Mouse (Mus musculus): ENCODE measurements around the gene Kcnk2.

Kcnk2 gene

DNA sequence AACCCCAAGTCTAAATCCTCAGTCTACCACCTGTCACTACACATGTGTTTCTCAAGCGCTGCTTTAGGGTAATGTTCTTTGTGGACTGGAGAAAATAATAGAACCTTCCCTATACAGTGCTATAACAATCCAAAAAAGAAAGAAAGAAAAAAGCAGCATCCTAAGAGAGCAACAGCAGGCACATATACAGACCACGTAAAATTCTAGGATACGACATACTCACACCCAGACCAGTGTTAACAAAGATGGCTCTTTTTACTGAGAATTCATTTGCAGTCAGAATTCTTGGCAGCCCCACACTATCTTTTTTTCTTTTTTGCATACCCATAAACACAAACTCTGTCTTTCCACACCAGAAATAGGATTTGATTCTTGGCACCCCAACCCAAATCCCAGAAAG is 187.6 kb downstream of the Kcnk2 start:
- no peak for DNase-seq

DNA sequence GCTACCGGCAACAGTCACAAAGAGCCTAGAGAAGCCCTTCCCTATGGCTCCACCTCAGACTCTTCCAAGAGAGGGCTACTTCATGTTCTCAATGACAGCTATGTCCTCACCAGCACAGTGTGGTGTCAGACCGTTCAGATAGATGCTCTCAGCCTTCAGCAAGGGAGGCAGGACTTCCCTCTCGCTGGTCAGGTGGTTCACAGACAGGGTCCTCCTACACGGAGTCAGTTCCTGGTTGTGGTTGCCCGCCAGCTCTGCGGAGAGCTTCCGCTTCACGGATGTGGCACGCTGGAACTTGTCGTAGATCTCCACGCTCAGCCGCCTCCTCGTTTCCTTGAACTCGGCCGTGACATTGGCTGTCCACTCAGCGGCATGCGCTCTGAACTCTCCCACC is 192.4 kb downstream of the Kcnk2 start:
- no peak for DNase-seq

DNA sequence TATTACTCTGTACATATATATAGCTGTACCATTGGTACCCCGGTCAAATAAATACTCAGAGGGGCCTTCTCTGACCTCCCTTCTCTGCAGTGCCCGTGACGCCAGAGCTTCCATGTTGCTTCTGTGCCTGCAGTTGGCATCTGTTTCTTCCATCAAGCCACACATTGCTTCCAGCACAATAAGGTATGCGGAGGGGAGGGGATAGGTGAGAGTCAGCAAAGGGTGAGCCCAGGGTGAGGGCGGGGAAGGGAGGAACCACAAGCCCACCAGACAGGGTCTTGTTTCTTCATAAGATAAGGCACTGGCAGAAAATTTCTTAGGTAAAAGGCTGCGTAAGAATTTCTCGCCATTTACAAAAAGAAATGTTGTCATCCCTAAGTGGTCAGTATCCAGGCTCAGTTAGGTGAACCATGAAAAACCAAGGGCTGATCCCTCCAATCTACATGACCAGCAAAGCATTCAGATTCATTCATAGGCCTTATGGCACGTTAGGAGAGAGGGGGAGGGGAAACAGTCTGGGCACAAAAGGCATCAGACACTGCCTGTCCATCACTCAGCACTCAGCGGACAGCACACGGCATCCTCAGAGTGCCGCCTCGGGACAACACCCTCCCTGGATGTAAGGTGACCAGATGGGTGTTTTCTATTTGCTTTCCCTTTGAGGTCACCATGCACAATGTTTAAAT is 192.9 kb downstream of the Kcnk2 start:
- no peak for DNase-seq

DNA sequence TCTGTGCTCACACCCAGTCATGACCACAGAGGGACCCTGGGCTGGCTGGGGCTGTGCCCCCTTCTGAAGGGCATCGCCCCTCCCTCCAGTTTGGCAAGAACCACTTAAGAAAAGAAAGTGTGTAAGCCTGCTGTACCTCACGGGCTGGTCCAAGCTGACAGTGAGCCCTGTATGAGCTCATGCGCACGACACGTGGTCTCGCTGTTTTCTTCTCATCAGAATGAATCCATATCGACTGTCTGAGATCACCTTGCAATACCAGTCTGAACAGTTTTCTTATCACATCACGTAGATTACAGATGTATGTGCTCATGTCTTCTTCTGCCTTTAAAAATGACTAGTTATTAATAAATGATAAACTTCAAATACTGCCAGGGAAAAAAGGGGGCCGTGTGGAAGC is 193.5 kb downstream of the Kcnk2 start:
- DNase-seq: no peak

DNA sequence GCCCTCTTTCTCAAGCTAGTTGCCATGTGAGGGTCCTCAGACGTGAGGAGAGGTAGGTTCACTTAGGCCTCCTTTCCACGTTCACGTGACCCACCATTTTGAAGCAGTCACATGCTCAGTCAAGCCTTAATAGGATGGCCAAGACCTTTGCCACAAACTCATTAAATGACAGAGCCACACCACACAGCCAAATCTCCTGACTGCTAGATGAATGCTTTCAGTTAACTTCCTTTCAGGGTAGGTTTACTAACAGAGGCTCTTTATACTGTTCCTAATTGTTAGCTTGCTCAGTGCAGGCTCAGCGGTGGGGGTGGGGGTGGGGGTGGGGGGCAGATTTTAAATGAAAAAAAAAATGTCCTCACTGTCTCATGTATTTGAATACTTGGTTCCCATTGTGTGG is 206.3 kb downstream of the Kcnk2 start:
- no peak for DNase-seq

DNA sequence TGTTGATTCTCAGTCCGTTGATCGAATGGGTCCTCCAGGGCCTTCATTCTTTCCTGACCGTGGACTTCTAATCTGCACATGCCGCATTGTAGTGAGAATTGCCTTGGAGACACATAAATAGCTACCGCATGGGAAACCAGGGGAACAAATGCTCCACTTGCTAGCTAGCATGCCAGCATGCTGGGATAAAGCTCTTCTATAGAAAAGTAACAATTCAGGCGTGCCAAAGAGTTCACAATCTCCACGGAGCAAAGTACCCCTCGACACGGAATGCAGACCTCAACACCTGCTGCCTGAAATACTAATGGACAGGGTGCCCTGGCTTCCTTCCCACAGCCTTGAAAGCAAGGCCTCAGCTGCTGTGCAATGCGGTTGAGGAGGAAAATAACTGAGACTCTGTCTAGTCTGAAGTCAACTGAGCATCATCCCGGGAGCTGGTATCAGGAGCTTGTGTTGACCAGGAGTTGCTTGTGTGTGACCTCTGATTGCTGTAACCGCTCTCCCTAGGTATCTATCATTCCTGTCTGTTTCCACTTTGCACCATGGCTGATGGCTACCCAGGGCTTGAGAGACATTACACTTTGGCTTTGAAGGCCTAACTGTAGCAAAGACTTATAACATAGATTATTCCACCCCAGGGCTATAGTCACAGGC is 214.2 kb downstream of the Kcnk2 start:
- DNase-seq: no peak

DNA sequence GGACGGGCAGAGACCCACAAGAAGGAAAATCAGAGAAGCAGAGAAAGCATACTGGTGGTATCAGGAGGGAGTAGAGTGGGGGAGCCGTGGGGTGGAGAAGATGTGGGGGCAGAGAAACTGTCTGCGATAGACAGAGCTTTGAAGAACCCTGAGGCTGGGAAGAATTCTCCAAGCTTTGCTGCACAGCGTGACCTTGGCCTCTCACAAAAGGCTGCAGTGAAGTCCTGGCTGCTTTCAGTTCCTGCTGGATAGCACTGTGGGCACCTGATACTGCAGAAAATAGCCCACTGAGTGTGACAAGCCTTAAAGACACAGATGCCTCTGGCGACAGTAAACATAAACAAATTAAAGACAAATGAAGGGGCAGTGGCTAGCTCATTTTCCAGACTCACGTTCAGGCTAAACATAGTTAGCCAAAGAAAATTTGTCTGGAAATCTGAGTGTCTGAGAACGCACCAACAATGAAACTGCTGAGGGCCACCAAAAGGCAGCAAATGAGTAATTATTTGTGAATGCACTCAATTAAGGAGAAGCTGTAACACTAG is 216.8 kb downstream of the Kcnk2 start:
- no peak for DNase-seq

DNA sequence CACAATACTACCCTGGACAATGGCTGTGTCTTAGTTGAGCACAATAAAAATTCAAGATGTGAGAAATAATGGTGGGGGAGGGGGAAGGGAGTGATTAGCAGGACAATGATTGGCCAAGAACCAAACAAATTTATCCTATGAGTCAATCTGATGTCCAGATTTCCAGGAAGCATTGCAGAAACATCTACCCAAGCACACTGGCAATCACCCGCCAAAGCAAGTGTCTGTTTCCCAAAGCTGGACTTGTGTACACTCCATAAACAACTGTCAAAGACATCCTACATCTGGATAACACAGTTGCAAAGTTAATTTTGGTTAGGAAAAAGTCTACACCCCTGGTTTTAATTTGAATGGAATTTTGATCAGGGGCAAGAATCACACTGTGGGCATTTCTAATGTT is 224.3 kb downstream of the Kcnk2 start:
- DNase-seq: peak; percentile 29

DNA sequence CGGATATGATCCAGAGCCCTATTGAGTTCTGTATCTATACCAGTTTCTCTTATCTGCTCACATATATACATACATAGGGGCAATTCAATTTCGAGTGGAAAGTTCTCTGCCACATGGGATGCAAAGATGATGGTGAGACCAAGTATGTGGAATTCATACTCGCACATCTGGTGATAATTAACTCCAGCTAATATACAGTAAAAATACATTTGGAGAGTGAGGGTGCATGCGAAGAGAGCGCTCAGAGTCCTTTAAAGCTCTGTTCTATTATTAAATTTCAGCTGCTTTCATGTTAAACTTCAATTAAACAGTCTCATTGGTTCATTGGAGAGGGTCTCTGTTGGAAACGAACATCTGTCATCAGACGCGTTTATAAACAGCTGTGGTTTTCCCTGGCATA is 228.6 kb downstream of the Kcnk2 start:
- DNase-seq: no peak

DNA sequence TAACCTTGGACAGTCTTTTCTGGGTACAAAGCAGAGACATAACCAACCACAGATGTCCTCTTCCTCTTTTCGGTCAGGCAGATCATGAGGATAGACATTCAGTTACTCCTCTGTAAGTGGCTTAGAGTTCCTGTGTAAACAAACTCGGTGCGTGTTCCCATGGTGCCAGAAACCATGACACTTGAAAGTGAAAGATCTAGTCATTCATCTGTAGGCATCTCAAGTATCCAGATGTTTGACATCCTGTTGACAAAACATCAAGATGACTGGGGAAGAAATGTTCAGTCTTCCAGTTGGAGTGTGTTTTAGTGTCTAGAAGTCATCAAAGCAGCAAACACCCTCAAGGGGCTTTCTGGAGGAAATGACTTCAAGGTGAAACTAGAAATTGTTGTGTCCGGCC is 230.9 kb downstream of the Kcnk2 start:
- DNase-seq: peak; percentile 30

DNA sequence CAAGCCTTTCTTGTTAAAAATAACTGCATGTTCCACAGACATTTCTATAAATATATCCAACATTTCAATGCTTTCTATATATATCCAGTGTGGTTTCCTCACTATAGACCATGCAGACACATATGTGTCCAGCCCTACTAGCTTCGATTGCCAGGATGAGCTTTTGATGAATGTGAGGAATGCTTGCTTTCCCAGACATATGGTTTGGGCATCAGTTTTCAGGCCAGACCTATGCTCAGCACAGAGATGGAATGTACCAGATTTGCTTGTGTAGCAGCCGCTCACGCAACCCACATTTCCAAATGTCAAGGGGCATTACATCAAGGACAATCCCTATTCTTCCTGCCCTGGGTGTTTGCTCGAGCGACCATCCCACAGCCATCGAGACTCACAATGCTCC is 236.3 kb downstream of the Kcnk2 start:
- DNase-seq: no peak

DNA sequence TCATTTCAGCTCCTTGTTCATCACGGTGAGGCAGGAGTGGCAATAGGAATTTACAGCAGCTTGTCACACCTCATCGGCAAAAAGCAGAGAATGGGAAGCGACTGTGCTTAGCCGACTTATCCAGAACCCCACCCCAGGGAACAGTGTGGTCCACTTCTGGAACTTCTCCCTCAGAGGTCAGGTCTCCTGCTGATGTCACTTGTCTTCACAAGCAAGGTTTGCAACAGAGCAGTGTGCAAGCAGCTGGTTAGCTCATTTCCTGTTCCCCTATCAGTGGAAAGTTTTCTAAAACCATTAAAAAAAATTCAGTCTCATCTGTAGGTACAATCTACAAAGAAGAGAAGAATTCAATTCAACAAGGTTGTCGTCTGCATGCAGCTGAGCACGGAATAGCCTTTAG is 236.9 kb downstream of the Kcnk2 start:
- DNase-seq: peak; percentile 9

DNA sequence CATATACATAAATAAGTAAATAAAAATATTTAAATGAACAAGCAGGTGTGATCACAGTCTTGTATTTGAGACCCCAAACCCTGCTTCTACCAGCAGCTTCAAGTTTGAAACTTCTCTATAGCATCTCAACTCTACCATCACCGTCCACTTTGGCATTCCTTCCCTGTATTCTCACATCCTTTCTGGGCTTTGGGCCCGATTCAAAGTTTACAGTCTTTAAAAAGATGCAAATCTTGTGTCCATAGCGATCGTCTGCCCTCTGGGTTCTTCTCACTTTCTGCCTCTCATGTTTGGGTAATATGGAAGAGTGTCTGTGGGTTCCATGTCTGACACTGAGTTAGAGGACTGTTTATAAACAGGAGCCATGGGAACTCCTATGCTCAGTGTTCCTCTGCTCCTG is 237.4 kb downstream of the Kcnk2 start:
- peak; percentile 11 for DNase-seq

DNA sequence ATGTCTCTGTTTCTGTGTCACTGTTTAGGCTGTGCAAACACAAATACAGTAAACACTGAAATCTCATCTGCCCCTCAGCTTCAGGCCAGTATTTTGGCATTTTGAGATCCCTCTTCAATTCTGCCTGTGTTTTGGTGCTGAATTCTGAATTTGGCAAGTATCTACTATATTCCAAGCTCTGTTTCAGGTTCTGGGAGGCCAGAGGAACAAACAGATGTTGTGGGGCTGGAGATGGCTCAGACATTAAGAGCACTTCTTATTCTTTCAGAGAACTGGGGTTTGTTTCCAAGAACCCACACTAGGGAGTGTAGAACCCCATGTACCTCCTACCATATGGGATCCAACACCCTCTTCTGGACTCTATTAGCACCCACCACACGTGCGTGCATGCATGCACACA is 237.8 kb downstream of the Kcnk2 start:
- DNase-seq: peak; percentile 13
